Mouse (Mus musculus) embryonic fibroblast, embryonic 13.5 days (primary cell): ENCODE measurements around the gene Nat8f7.
"Not testable (repeated sequence)": the region's sequence is repeated elsewhere in the genome, so short reads cannot be mapped to it uniquely, and the experiment has no call there.

Source experiments
- CTCF ChIP-seq: IDR thresholded peaks from 2 replicates; pipeline ENCODE4 v1.5.1; 2011; ENCODE audit warnings: mild to moderate bottlenecking, control low read depth, low read length, moderate library complexity, borderline replicate concordance; ENCODE audit not compliant: insufficient read depth
- POLR2A ChIP-seq: IDR thresholded peaks from 2 replicates; pipeline ENCODE4 v1.6.1; 2011; ENCODE audit warnings: low read depth, mild to moderate bottlenecking, control low read depth, low read length, moderate library complexity

GRCm38 (mm10) chr6:85762678-85763077 lies 49.7 kb upstream of the Nat8f7 start:
- TF ChIP-seq CTCF, POLR2A: not testable (repeated sequence)
